Mouse (Mus musculus) cortical plate, adult 2 months (tissue): ENCODE results near the gene Evx1.

Experiments
- CTCF ChIP-seq: fragments of 200-500 bp; IDR thresholded peaks from 2 replicates; pipeline ENCODE4 v1.5.1; 2011; ENCODE audit warnings: mild to moderate bottlenecking, control low read depth, low read length; ENCODE audit not compliant: insufficient read depth; ENCODE audit errors: extremely low read depth
- POLR2A ChIP-seq: fragments of 200-500 bp; IDR thresholded peaks from 2 replicates; pipeline ENCODE4 v1.6.1; 2011; ENCODE audit warnings: mild to moderate bottlenecking, low read length, control low read depth; ENCODE audit not compliant: insufficient read depth; ENCODE audit errors: extremely low read depth

- TF ChIP-seq CTCF: no peak
- TF ChIP-seq POLR2A: no peak
Observed at GRCm38 (mm10) chr6:52298511-52298910, 14.8 kb upstream of the Evx1 start.
